In the genomic region with DNA sequence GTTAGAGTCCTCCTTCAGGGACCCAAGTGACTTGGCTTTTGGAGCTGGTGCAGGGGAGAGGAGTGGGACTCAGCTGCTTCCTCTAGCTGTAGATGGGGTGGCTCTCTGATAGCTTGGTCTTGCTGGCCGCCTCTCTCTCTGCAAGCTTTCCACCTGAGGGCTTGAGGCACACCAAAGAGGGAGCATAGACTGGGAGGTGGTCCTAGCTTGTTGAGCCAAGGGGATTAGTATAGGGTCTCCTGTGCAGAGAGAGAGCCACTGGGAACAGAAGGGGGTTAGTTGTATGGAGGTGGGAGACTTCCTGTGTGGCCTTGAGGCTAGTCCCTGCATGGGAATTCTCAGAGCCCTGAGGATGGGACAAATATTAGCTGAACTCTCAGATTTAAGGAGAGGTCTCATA, we compare ENCODE assay signal across 8 mouse cellular contexts. TPM values are rescaled to one million over a fixed set of nuclear protein-coding genes. Genes with fewer than 3 reads are reported as not detected.
DNase-seq lines count a peak whose midpoint lies in the region; ATAC-seq and TF ChIP-seq lines count a peak whose summit lies in the region.

No protein-coding gene starts in this region.

- H3K9me3 ChIP-seq in forebrain, embryonic 14.5 days (replicated peaks; ENCODE audit: control insufficient read depth, low read length), result no peaks in the 10 kb centered on the region
- no peaks in the 10 kb centered on the region for H3K9me3 ChIP-seq in liver, embryonic 14.5 days (ENCODE audit: control insufficient read depth, low read length)

- H3ac ChIP-seq in C2C12 (ENCODE audit: control insufficient read depth, insufficient read length, low read depth), result peak overlapping the region; percentile 68

- peak; percentile 91 for DNase-seq in heart, adult 11 months
- no peak for DNase-seq in heart, adult 8-10 months (ENCODE audit: low spot score)
- DNase-seq in forebrain, embryonic 14.5 days (ENCODE audit: low spot score), result no peak
- DNase-seq in liver, embryonic 14.5 days (ENCODE audit: low read depth in 3 of 3, low spot score in 3 of 3), result no peak
- no peak for DNase-seq in gastrocnemius, postnatal 36 days
- DNase-seq in cerebellum, adult 8-10 months, result no peak
- no peak for DNase-seq in right cerebral cortex, postnatal 4 days

- TF ChIP-seq EP300 in liver, embryonic 14.5 days (IDR thresholded peaks at IDR 0.05; ENCODE audit: low read depth), result no peak

- WGBS in forebrain, embryonic 14.5 days, result 31% methylated on average over 1 of the region's 1 CpGs
- 53% methylated on average over 1 of the region's 1 CpGs for WGBS in liver, embryonic 14.5 days (ENCODE audit: insufficient replicate concordance)

- no peak for TF ChIP-seq CTCF in C2C12 (IDR thresholded peaks at IDR 0.05; ENCODE audit: control insufficient read depth, insufficient read depth, insufficient read length)
- TF ChIP-seq CTCF in liver, embryonic 14.5 days (IDR thresholded peaks at IDR 0.05; ENCODE audit: low read depth), result no peak

- peaks cover 57% of the 10 kb centered on the region for H3K79me3 ChIP-seq in C2C12 (ENCODE audit: low read depth)

- intact Hi-C loops in gastrocnemius, postnatal 36 days (cut with DNase I), result loop anchor here (5.0 kb wide), 2 partner anchors 35 to 100 kb away; a partner anchor contains a TSS

- H3K4me3 ChIP-seq in C2C12 (ENCODE audit: insufficient read depth, poor library complexity, severe bottlenecking), result peak overlapping the region; percentile 57
- H3K4me3 ChIP-seq in forebrain, embryonic 14.5 days (ENCODE audit: low read depth, low read length), result peak overlapping the region; percentile 98
- H3K4me3 ChIP-seq in liver, embryonic 14.5 days (ENCODE audit: insufficient read depth in 1 of 2, low read depth in 2 of 2, low read length in 2 of 2), result peak overlapping the region; percentile 63 to 74; a peak in 3 of 4 replicates

- H3K4me1 ChIP-seq in forebrain, embryonic 14.5 days (ENCODE audit: control insufficient read depth, insufficient read depth, low read length), result peaks cover 28% of the 10 kb centered on the region
- peaks cover 6 to 16% of the 10 kb centered on the region in 2 experiments for H3K4me1 ChIP-seq in liver, embryonic 14.5 days (replicated peaks; ENCODE audit: control insufficient read depth in 2 of 2, insufficient read depth in 2 of 2, low read length in 1 of 2)

- peak overlapping the region; percentile 74 for H3K4me2 ChIP-seq in forebrain, embryonic 14.5 days (ENCODE audit: low read length)
- H3K4me2 ChIP-seq in liver, embryonic 14.5 days (ENCODE audit: low read depth), result peak overlapping the region; percentile 85

- no peak for ATAC-seq in forebrain, embryonic 14.5 days
- no peak for ATAC-seq in liver, embryonic 14.5 days (ENCODE audit: insufficient read depth)

- H3K36me3 ChIP-seq in C2C12 (ENCODE audit: control insufficient read depth, insufficient read depth), result peaks cover 11% of the 10 kb centered on the region
- H3K36me3 ChIP-seq in forebrain, embryonic 14.5 days (ENCODE audit: control insufficient read depth, insufficient read depth, low read length), result peaks cover 32% of the 10 kb centered on the region
- H3K36me3 ChIP-seq in liver, embryonic 14.5 days (replicated peaks; ENCODE audit: control insufficient read depth, insufficient read depth, low read depth), result no peaks in the 10 kb centered on the region

- peaks cover 66% of the 10 kb centered on the region for H3K79me2 ChIP-seq in C2C12 (ENCODE audit: control insufficient read depth, insufficient read depth)

- H3K27me3 ChIP-seq in C2C12 (ENCODE audit: control insufficient read depth, insufficient read depth, insufficient read length), result no peaks in the 10 kb centered on the region
- no peaks in the 10 kb centered on the region for H3K27me3 ChIP-seq in forebrain, embryonic 14.5 days (replicated peaks; ENCODE audit: control insufficient read depth, insufficient read depth, low read length)
- no peaks in the 10 kb centered on the region; the same call in 1 of the 2 replicates for H3K27me3 ChIP-seq in liver, embryonic 14.5 days (ENCODE audit: control insufficient read depth, insufficient read depth, low read length)

- H3K9ac ChIP-seq in forebrain, embryonic 14.5 days (ENCODE audit: low read length), result peak overlapping the region; percentile 86
- H3K9ac ChIP-seq in liver, embryonic 14.5 days (replicated peaks), result no peak overlapping the region

- no peak overlapping the region; the same call in 1 of the 2 replicates for H3K27ac ChIP-seq in forebrain, embryonic 14.5 days (ENCODE audit: low read depth, low read length)
- H3K27ac ChIP-seq in liver, embryonic 14.5 days, result no peak overlapping the region

TF ChIP-seq in C2C12, 6 proteins besides CTCF, POLR2A, EP300 and RAD21:
- TF ChIP-seq MYOD1 (IDR thresholded peaks at IDR 0.05; ENCODE audit: control insufficient read depth, insufficient read length, low read depth), result no peak
- no peak for TF ChIP-seq USF1 (IDR thresholded peaks at IDR 0.05; ENCODE audit: low read depth)
- no peak for TF ChIP-seq MYOG (IDR thresholded peaks at IDR 0.05; ENCODE audit: control insufficient read depth, extremely low read depth, insufficient read length)
- no peak for TF ChIP-seq MAX (IDR thresholded peaks at IDR 0.05)
- no peak for TF ChIP-seq FOSL1 (IDR thresholded peaks at IDR 0.05; ENCODE audit: insufficient read depth, low read length, poor library complexity, severe bottlenecking)
- no peak for TF ChIP-seq CEBPB (IDR thresholded peaks at IDR 0.05; ENCODE audit: low read depth)

RNA-seq across cellular contexts. Expression of a gene that starts 12.7 kb away (rescaled TPM):
- 100 to 1,000 TPM; 148 to 170 (median 156) TPM for total RNA-seq in heart, adult 8-10 months (2022)
- polyA plus RNA-seq in C2C12 (2012; fragmentation: generic; extraction: Trizol), result 121 TPM
- 82.8 and 105 TPM in 2 replicates for polyA plus RNA-seq in forebrain, embryonic 14.5 days (2014; fragmentation: Nextera tagmentation; extraction: Ambion mirVana)
- polyA plus RNA-seq in liver, embryonic 14.5 days (2012; rRNA removed), result 9.0 and 12.1 TPM in 2 replicates
- polyA plus RNA-seq in liver, embryonic 14.5 days (2014; fragmentation: Nextera tagmentation; extraction: Ambion mirVana), result 15.9 and 18.5 TPM in 2 replicates
- total RNA-seq in gastrocnemius, postnatal 36 days (2021), result 10 to 100 TPM; 33.8 to 35.6 TPM

RNA-seq across cellular contexts. Expression of a gene that starts 33.5 kb away (rescaled TPM):
- total RNA-seq in heart, adult 8-10 months (2022), result 10 to 100 TPM; 25.2 to 33.4 (median 28.5) TPM
- polyA plus RNA-seq in C2C12 (2012; fragmentation: generic; extraction: Trizol), result 10.5 TPM
- 21.7 and 26.5 TPM in 2 replicates for polyA plus RNA-seq in forebrain, embryonic 14.5 days (2014; fragmentation: Nextera tagmentation; extraction: Ambion mirVana)
- 2.0 and 2.6 TPM in 2 replicates for polyA plus RNA-seq in liver, embryonic 14.5 days (2012; rRNA removed)
- 1.3 and 1.4 TPM in 2 replicates for polyA plus RNA-seq in liver, embryonic 14.5 days (2014; fragmentation: Nextera tagmentation; extraction: Ambion mirVana)
- total RNA-seq in gastrocnemius, postnatal 36 days (2021), result 10 to 100 TPM; 14.0 to 14.2 TPM
